Mouse (Mus musculus): ENCODE data around the gene Fcnb.

Gene Fcnb

DNA sequence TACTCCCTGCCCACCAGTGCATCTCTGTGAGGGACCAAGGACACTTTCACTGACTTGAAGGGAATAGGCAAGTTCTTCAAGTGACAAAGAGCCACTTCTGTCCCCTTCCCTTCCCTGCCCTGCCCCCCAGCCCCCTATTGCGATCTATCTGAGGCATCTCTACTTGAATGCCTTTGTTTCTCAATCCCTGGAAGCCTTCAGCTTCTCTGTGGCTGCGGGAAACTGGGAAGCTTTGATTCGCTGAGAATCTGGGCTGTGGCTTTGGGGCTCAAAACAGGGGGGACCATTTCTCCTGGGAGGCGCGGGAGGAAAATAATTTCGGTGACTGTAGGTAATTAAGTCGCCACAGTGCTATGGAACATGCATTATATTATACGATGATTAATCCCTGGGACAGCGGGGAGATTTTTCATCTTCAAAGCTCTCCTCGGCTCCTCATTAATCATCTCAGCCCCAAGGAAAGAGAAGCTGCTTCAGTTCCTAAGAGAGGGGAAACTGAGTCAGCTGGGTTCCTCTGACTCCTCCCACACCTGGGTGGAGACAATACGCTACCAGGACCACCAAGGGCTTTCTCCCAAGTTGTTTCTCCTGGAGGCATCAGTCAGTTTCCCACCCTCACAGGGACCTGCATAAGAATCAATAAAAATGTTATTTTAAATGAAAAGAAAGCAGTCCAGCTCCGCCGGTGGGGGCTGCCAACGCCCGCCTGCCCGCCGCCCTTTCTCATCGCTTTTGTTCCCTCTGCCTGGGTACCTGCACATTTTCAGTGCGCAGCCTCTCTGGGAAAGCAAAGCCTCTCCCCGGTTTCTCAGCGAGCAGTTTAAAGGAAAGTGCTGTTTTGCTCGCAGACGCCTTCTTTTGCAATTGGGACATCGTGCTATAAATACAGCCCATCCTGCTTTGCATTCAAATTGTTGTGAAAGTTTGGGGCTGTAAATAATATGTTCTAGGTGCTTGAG, 14.1 kb upstream of the Fcnb start:
- no peak for DNase-seq (ENCODE audit: low read depth, low spot score)
- H3K27me3 ChIP-seq (ENCODE audit: control insufficient read depth, insufficient read depth, low read length, poor library complexity, severe bottlenecking), result no peaks in the 10 kb centered on the region
- no peaks in the 10 kb centered on the region for H3K36me3 ChIP-seq (ENCODE audit: control insufficient read depth, insufficient read depth, low read length, poor library complexity, severe bottlenecking)

DNA sequence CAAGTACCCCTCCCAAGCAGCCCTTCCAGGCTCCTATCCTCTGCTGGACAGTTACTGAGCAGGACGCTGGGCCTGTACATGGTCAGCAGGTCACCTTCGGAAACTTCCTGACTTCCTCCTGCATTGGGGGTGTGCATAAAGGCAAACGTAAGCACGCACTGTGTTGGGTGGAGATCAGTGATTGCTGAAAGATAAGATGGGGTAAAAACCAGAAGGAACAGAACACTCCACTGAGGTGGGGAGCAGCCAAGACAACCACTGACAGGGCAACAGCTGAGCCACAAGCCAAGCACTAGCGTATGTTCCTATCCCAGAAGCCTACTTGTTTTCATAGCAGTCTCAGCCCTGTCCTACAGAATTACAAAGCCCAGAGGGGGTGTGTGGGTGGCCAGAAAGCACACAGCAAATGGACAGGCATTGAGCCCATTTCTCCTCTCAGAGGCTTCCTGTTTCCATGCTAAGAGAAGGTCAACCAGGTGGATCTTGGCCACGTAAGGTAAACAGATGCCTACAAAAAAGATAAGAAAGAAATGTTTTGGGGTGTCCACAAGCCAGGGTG, 12.1 kb upstream of the Fcnb start:
- Histone ChIP-seq H3K27me3 (ENCODE audit: control insufficient read depth, insufficient read depth, low read length, poor library complexity, severe bottlenecking) (no peaks in the 10 kb centered on the region), H3K36me3 (ENCODE audit: control insufficient read depth, insufficient read depth, low read length, poor library complexity, severe bottlenecking) (no peaks in the 10 kb centered on the region)
- DNase-seq (ENCODE audit: low read depth, low spot score), result no peak

DNA sequence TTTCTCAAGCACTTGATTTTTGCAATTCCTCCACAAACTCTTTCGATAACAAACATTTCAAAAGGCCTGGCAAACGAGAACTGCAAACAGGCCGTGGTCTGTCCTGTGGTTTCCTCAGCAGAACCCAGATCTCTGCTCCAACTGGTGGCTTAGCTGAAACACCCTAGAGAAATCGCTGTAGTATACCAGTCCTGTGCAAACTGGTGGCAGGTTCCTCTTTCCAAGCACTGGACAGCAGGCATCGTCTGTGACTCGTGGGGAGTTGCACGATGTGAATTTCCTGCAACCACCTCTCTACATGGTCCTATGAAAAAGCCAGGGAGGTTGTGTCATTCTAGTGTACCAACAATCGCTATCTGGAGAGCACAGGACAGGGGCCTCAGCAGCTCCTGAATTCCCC, 7.4 kb upstream of the Fcnb start:
- DNase-seq (ENCODE audit: low read depth, low spot score), result no peak
- no peaks in the 10 kb centered on the region for H3K27me3 ChIP-seq (ENCODE audit: control insufficient read depth, insufficient read depth, low read length, poor library complexity, severe bottlenecking)
- no peaks in the 10 kb centered on the region for H3K36me3 ChIP-seq (ENCODE audit: control insufficient read depth, insufficient read depth, low read length, poor library complexity, severe bottlenecking)

DNA sequence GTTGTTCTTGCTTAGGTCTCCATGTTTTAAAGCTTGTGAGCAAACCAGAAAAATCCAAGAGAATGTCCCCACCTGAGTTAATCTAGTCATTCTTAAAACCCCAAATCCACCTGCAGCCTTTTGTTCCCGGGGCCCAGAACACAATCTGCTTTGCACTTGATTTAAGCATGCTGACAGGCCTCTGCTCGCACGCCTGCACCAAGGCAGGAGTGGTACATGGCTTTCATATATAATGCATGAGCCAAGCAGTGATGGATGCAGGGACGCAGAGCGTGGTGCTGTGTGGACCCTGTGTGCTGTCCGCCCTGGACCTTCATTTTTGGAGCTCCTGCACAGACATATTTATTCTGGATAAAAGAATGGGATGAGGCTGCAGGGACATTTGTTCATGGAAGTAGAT, 6.4 kb upstream of the Fcnb start:
- DNase-seq (ENCODE audit: low read depth, low spot score), result no peak
- H3K27me3 ChIP-seq (ENCODE audit: control insufficient read depth, insufficient read depth, low read length, poor library complexity, severe bottlenecking), result no peaks in the 10 kb centered on the region
- H3K36me3 ChIP-seq (ENCODE audit: control insufficient read depth, insufficient read depth, low read length, poor library complexity, severe bottlenecking), result no peaks in the 10 kb centered on the region

DNA sequence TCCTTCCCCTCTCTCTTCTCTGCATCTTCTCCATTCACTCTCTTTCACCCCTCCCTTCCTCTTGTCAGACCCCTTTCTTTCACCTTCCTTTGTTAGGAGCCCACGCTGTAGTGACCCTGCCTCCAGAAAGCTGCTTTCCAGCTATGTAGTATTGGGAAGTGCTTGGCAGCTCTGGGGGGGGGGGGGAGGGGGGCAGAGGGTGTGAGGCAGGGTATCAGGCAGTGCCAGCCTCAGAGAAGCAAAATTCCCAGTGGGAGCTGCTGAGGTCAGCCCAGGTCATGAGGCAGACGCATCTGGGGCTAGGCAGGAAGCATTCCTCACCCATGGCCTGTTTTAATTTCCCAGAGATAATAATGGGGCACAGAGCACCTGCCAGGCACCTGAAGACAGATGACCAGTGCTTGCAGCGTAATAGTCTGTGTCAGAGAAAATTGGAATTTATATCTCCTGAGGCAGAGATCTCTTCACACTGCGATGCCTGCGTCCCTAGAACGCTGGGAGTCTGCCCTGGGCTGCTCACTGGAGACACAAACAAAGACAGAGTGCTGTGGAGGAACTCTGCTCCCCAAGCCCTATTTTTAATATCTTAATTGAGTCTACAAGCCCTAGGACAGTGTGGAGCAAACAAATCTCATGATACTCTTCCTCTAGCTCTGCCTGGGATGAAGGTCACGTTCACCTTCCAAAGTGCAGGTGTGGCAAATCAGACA, 5.8 kb upstream of the Fcnb start:
- no peak for DNase-seq (ENCODE audit: low read depth, low spot score)
- H3K36me3 ChIP-seq (ENCODE audit: control insufficient read depth, insufficient read depth, low read length, poor library complexity, severe bottlenecking), result no peaks in the 10 kb centered on the region
- H3K27me3 ChIP-seq (ENCODE audit: control insufficient read depth, insufficient read depth, low read length, poor library complexity, severe bottlenecking), result no peaks in the 10 kb centered on the region

DNA sequence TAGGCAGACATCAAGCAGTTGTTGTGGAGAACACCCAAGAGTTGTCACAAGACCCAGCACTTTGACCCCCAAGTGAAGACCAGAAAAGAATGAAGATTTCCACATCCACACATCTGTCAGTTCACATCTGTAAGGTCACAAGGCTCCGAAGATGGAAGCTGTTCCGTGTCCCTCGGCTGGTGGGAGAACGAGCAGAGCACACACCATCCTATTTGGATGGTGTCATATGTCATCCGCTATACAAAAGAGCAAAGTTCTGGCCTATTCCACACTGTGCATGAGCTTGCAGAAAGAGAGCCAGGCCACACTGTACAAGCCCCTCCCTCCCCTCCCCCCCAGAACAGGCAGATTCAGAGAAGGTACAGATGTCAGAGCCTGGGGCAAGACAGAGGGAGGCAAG, 4.4 kb upstream of the Fcnb start:
- Histone ChIP-seq H3K27me3 (ENCODE audit: control insufficient read depth, insufficient read depth, low read length, poor library complexity, severe bottlenecking) (no peaks in the 10 kb centered on the region), H3K36me3 (ENCODE audit: control insufficient read depth, insufficient read depth, low read length, poor library complexity, severe bottlenecking) (no peaks in the 10 kb centered on the region)
- DNase-seq (ENCODE audit: low read depth, low spot score), result no peak

DNA sequence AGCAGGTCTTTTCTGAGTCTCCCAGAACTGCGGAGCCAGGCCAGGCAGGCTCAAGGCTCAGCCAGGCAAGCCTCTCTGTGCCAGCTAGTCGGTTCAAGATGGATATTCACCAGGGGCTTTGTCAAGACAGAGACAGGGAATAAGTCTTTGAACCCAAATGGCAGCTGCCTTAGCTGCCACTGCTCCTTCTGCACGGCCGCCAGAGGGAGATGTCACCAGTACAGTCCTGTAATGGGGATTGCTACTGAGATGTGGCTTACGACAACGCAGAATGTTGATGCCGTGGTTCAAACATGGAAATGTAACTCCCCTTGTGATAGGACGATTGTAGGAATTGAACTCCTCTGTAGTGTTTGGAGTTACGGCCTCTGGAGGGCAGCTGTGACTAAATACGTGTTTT, 1.4 kb upstream of the Fcnb start:
- DNase-seq (ENCODE audit: low read depth, low spot score), result no peak
- no peaks in the 10 kb centered on the region for H3K27me3 ChIP-seq (ENCODE audit: control insufficient read depth, insufficient read depth, low read length, poor library complexity, severe bottlenecking)
- H3K36me3 ChIP-seq (ENCODE audit: control insufficient read depth, insufficient read depth, low read length, poor library complexity, severe bottlenecking), result no peaks in the 10 kb centered on the region

DNA sequence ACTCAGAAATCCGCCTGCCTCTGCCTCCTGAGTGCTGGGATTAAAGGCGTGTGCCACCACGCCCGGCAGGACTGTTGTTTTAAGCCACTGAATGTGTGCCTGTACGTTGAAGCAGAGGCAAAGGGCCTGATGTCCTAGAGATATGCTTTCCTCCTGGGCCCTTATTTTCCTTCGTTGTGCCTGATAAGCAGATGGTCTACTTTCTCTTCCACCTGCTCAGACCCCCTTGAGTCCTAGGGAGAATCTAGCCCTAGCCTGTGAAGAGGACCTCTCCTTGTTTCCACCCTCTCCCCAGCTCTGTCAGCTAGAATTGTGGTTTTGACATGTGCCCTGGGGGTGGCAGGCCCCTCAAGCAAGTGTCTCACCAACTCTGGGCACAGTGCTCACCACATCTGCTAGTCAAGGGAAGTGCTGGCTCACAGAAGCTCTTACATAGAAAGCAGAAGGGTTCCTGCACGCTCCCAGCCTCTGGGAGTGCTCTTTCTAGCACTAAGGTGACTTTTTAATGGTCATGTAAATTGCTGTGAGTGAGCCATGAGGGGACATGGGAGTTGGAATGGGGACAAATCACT, 9.0 kb downstream of the Fcnb start:
- Histone ChIP-seq H3K36me3 (ENCODE audit: control insufficient read depth, insufficient read depth, low read length, poor library complexity, severe bottlenecking) (no peaks in the 10 kb centered on the region), H3K27me3 (ENCODE audit: control insufficient read depth, insufficient read depth, low read length, poor library complexity, severe bottlenecking) (no peaks in the 10 kb centered on the region)
- DNase-seq (ENCODE audit: low read depth, low spot score), result no peak

DNA sequence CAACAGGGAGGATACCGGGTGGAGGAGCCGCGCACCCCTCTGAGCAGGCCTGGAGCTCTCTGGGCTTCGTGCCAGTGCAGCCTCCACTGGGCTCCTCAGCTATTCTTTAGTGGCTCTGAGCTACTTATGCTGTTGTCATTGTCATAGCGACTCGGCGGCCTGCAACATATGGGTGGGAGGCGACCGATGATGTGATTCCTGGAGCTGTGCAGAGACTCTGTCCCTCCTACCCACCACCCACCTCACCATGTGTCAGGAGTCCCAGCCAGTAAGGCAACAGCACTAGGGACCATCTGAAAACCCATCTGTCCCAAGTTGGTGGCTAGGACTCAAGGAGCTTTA, 16.2 kb downstream of the Fcnb start:
- no peak for DNase-seq (ENCODE audit: low read depth, low spot score)
- Histone ChIP-seq H3K36me3 (ENCODE audit: control insufficient read depth, insufficient read depth, low read length, poor library complexity, severe bottlenecking) (no peaks in the 10 kb centered on the region), H3K27me3 (ENCODE audit: control insufficient read depth, insufficient read depth, low read length, poor library complexity, severe bottlenecking) (no peaks in the 10 kb centered on the region)

DNA sequence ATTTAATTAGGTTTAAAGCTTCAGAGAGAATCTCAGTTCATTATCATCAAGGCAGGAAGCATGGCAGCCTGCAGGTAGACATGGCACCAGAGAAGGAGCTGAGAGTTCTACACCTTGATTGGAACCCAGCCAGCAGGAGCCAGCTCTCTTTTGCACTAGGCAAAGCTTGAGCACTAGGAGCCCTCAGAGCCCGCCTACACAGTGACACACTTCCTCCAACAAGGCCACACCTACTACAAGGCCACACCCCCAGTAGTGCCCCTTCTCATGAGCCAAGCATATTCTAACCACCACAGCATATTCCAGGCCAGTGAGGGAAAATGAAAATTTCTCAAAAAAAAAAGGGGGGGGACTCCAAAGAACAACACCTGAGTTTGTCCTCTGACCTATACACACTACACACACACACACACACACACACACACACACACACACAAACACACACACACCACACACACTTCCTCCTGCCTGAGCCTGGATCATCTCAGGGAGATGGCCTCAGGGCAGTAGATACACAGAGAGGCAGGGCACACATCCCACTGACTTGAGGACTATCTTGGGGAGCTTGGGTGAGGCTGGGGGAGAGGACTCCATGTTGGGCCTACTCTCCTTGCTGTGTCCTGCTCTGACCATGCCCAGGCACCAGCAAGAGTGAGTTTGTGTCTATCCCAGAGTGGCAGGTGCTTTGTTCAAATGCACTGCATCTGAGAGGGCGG, 16.7 kb downstream of the Fcnb start:
- Histone ChIP-seq H3K27me3 (ENCODE audit: control insufficient read depth, insufficient read depth, low read length, poor library complexity, severe bottlenecking) (no peaks in the 10 kb centered on the region), H3K36me3 (ENCODE audit: control insufficient read depth, insufficient read depth, low read length, poor library complexity, severe bottlenecking) (no peaks in the 10 kb centered on the region)
- DNase-seq (ENCODE audit: low read depth, low spot score), result no peak

DNA sequence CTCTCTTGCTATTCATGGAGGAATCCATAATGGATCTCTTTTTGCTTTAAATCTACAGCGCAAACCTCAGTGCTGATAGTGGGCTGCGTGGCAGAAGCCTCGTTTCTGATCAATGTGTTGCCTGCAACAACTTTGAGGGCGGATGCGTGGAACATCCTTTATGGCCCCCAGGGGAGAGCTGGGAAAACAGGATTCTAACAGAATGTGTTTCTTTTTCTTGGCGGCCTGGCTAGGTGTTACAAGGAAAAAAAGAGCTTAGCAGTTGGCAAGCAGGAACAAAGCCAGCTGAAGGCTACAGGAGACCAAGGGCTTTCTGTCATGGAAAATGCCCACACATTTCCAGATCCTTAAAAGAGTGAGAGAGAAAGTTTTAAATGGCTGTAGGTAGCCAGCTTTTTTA, 17.5 kb downstream of the Fcnb start:
- no peak for DNase-seq (ENCODE audit: low read depth, low spot score)
- no peaks in the 10 kb centered on the region for H3K36me3 ChIP-seq (ENCODE audit: control insufficient read depth, insufficient read depth, low read length, poor library complexity, severe bottlenecking)
- no peaks in the 10 kb centered on the region for H3K27me3 ChIP-seq (ENCODE audit: control insufficient read depth, insufficient read depth, low read length, poor library complexity, severe bottlenecking)

DNA sequence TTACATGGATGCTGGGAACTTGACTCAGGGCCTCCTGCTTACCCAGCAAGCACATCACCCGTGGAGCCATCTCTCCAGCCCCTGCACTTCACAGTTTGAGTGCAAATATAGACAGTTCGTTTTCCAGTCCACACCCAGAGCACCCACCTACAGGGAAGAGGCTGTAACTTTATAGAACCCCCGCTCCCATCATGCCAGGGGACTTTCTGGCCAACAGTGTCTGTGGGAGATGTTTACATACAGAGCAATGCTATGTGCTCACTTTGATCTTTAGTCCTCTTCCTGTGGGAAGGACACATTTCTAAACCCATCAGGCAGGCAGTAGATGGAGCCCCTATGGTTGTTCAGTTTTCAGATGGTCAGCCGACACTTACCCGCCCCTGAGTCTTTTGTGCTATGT, 18.0 kb downstream of the Fcnb start:
- Histone ChIP-seq H3K36me3 (ENCODE audit: control insufficient read depth, insufficient read depth, low read length, poor library complexity, severe bottlenecking) (no peaks in the 10 kb centered on the region), H3K27me3 (ENCODE audit: control insufficient read depth, insufficient read depth, low read length, poor library complexity, severe bottlenecking) (no peaks in the 10 kb centered on the region)
- DNase-seq (ENCODE audit: low read depth, low spot score), result no peak

DNA sequence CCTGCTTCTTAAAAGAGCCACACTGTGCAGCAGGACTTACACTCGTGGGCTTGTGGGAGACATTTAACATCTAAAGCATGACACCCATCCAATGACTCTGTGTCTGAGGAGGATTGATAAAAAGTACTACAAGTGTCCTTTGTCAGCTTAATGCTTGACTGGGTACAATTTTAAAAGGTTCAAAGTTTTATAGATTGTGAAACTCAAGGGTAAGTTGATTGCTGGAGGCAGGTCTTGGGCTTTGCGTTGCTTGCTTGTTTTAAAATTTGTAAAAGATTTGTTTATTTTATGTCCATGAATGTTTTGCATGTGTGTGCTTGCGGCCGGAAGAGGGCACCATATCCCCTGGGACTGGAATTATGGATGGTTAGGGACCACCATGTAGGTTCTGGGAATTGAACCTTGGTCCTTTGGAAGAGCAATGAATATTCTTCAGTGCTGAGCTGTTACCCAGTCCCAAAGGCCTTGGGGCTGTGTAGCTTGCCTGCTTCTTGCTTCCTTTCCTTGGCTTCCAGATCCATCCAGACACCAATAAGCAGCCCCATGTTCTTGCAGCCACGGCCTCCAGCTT, 19.5 kb downstream of the Fcnb start:
- Histone ChIP-seq H3K36me3 (ENCODE audit: control insufficient read depth, insufficient read depth, low read length, poor library complexity, severe bottlenecking) (no peaks in the 10 kb centered on the region), H3K27me3 (ENCODE audit: control insufficient read depth, insufficient read depth, low read length, poor library complexity, severe bottlenecking) (no peaks in the 10 kb centered on the region)
- no peak for DNase-seq (ENCODE audit: low read depth, low spot score)

DNA sequence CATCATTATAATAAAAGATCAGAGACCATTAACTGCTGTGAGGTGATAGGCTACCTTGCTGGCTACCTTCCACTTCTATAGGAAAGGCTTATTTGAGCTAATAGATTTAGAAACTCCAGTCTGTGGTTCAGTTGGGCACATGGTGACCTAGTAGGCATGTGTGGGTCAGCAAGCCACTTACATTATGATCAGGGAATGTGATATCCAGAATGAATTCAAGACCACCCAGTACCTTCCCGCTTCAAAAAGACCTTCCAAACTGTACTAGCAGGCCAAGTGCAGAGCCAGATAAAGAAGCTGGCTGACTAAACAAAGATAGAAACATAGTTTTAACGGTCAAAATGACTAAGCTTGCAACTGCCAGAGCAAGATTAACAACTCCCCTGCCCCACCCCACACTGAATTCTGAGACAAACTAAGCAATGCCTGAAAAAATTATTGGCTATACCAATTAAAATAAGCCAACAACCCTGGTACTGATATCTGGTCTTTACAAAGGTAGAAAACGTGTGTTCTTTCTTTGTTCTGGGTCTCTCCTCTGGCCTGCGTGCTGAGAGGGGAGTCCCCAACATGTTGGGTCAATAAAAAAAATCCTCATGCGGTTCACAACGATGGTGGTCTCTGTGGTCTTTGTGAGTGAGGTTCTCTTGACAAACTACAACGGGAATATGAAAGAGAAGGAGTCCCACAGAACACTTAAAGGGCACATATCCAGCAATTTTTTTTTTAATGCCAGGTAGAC, 20.2 kb downstream of the Fcnb start:
- Histone ChIP-seq H3K27me3 (ENCODE audit: control insufficient read depth, insufficient read depth, low read length, poor library complexity, severe bottlenecking) (no peaks in the 10 kb centered on the region), H3K36me3 (ENCODE audit: control insufficient read depth, insufficient read depth, low read length, poor library complexity, severe bottlenecking) (no peaks in the 10 kb centered on the region)
- DNase-seq (ENCODE audit: low read depth, low spot score), result no peak
